Mouse (Mus musculus) urinary bladder, postnatal 10 days (tissue): ENCODE data around the gene Tepsin.

Source experiments
- DNase-seq: peaks from one replicate; pipeline ENCODE4 v3.0.0; 2022; ENCODE audit warnings: low spot score

Tepsin gene

DNA sequence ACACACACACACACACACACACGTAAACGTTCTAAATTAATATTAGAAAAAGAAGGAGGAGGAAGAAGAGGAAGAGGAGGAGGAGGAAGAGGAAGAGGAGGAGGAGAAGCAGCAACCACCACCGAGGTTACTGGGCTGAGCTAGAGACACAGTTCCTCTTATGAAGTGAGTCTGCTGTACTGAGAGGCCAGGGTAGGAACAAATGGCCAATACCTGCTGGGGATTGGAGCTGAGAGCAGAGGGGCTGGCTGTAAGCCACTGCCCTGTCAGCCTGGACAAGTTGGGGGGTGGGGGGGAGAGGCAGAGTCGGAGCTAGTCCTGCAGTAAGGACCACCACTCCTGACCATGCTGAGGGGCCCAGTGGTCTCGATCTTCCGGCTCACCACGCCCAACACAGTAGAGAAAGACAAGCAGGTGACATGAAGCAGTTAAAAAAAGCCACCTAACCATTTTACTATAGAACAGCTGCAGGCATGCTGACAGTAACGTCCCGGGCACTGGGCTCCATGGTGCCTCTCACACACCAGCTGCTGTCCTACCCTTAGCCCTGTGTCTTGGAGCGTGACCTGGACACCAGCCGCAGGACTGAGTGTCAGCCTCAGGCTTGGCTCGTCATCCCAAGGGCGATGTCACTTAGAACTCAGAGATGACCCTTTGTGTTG is 34.4 kb downstream of the Tepsin start:
- no peak for DNase-seq

DNA sequence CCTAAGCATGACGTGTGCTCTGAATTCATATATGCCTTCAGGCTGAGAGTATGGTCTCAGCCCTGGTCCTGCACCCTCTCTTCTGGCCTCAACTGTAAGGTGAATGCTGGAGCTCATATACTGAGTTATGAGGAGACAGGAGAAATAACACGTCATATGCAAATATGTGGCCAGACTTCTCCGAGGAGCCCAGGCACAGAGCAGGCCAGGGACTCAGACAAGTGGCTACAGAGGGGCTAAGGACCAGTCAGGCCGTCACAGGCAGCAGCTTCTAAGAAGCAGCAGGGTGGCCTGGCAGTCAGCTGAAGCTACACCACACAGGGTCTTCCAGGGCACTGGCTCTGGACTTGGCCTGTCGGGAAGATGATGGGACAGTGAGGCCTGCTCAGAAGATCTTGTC is 35.2 kb downstream of the Tepsin start:
- no peak for DNase-seq

DNA sequence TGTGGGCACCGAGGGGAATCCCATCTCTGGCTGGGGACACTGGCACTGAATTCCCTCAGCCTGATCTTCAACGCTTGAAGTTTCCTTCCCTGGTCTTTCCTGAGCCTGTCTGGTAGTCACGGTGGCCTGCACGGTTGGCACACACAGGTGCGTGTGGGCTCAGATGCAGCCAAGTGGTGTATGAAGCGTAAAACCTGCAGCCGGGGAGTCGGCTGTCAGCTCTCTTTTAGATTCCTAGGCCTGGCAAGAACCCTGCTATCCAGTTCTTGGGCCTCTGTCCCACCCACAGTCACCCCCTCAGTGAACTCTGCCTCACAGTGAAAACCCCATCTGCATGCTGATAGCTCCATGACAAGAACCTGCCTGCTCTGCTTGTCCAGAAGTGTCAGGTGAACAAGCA is 37.9 kb downstream of the Tepsin start:
- no peak for DNase-seq

DNA sequence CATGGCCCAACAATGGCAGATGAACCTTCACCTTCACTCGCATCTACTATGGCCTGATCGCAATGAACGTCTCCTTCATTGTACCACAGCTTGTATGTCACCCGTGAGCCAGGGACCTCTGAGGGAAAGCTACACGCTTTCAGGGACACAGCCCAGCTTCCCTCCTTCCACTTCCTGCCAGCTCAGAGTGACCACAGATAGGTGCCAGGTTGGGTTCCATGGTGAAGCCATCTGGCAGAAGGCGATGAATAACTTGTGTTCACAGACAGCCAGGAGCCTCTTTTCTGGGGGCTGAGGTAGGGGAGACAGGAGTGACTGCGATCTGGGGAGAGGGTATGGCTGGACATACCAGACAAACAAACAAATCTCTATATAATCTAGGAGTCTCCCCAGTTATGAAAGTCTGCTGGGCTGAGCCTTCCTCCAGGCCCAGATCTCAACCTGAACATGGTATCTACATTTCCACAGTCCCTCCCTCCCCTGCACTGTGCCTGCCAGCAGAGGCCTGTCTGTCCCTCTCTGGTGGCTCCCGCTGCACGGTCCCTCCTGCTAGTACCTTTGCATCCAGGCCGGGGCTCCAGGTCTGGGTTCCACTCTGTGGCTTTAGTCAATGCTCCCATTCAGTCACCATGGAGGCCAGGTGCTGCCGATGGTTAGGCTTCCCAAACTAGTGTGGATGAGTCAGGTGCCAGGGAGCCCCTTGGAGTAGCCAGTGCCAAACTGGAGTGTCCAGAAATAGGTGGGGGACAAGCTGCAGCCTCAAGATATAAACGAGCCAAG is 42.4 kb downstream of the Tepsin start:
- DNase-seq, result no peak

DNA sequence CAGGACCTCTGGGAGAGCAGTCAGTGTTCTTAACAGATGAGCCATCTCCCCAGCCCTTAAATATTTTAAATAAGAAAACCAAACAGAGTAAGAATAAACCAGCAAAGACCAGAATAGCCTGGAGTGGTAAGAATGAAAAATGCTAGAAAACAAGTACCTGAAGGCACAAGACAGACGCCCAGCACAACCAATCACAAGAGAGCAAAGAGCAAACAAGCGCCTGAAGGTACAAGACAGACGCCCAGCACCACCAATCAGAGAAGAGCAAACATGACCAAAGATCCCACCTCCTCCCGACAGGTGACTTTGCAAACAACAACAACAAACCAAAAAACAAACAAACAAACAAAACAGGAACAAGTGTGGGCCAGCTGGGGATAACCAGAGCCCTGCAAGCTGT is 44.7 kb downstream of the Tepsin start:
- no peak for DNase-seq

DNA sequence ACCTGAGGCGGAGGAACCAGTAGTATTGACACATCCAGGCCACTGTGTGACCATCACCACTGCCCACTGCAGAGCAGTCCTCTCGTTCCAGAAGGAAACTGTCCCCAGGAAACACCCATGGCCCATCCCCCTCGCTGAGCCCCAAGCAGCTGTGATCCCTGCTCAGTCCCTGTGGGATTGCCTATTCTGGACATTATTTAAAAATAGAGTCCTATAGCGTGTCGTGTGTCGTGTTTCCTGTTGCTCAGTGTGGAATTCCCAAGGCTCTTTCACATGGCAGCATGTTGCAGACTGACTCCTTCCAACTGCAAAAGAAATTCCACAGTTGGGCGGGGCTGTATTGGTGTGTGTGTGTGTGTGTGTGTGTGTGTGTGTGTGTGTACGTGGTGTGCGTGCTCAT is 46.3 kb downstream of the Tepsin start:
- no peak for DNase-seq

DNA sequence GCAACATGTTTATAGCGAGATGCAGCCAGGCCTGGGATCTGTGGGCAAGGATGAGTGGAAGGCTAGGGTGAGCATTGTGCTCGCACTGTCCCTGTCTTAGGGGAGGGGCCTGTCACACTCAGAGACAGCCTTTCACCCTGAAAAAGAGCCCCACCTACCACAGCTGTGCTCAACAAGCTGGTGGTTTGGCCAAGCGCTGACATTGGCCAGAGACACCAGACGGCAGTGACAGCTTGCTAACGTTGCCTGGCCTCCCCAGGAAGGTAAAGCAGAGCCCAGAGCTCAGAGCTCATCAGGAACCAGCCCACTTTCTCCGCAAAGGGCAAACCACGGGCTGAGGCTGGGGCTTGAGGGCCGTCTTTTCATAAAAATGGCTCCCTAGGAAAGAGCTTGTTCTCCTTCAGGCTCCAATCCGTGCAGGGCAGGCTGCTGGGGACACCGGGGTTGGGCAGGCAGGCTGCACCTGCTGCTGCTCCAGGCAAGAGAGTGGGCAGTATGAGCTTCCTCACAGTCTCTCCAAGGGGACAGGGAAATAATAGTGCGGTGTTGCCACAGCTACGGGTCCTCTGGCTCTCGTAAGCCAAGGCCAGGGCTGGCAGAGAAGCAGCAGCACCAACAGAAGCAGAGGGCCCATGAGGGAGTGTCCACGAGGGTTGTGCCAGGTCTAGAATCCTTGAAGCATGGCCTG is 47.3 kb downstream of the Tepsin start:
- DNase-seq, result no peak

DNA sequence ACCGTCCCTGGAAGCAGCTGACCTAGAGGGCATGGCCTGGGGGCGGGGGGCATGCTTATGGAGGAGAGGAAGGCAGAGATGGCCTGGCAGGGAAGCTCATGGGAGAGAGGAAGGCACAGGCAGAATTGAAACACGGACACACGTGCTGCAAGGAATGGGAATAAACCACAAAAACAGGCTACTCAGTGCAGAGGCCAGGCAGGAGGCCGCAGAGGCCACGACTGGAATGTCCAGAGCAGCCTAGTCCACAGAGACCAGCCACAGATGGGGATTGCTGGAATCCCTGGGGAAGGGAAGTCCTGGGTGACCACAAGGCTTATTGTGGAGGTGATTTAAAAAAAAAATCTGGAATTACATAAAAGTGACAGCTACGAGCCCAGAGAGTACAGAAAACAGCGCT is 49.5 kb downstream of the Tepsin start:
- DNase-seq, result no peak

DNA sequence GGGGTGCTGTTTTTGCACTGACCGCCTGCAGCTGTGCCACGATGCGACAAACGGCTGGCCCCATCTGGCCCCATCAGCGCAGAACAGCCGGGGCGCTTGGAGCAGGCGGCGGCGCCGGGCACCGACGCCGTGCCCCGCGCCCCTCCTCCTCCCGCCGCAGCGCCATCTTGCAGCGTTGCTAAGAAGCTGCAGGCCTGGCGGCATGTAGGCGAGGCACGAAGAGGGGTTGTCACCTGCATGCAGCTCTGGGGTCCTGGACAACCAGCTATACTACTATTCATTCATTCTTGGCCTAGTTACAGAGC is 50.3 kb downstream of the Tepsin start:
- no peak for DNase-seq

DNA sequence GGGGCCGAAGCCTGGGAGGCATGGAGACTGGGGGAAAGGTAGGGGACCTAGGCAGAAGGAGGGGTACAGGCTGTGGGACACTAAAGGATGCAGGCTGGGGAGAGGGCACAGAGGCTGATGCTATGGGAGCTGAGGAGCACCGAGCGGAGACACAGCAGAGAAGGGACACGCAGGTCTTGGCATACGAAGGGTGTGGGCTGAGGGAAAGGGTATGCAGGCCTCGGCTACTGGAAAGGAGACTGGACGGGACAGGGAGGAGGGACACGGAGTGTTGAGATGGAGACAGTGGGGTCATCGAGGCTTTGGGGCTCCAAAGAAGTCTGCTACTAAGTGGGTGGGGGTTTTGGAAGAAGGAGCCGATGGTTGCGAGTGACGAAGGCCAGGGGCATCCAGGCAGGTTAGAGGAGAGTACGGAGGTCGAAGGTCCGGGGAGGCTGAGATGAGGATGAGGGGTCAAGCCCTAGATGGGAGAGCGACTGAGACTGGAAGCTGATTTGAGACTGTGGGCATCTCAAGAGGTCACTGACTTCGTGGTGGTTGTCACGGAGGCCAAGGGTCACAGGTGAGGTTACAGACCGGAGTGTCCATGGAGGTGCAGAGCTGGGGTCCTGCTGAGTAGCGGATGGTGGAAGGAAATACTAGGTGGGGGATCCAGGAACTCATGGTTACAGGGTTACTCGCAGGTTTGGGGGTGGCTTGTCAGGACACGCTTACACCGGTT is 50.8 kb downstream of the Tepsin start:
- DNase-seq, result no peak

DNA sequence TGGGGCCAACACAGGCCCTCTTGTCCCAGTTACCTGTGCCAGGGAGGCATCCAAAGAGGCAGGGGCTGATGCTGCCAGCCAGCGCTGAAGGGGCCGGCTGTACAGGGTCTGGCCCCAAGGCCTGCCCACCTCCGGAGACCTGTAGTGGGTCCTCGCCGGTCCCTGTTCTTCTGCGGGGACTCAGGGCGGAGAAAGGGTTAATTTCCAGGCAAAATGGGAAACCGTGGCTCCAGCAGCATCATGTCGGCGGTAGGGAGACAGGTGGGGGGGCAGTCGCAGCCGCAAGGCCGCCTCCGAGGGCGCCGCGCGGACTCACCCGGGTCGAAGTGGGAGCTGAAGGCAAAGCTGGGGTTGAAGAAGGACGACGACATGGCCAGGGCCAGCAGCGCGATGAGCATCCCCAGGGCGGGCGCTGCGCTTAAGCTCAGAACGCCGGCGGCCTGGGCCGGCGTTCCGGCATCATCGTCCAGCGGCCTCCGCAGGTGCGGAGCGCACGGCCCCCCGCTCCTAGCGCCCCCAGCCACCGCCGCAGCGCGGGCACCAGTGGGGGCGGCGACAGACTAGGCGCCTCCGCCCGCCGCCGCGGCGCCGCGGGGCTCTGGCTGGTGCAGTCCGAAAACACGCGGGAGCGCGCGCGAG is 51.9 kb downstream of the Tepsin start, which contains the start of gene Aatk:
TSS of gene Aatk (minus strand) at position 615 of the 639 bp plus-strand sequence.
- DNase-seq, result no peak

DNA sequence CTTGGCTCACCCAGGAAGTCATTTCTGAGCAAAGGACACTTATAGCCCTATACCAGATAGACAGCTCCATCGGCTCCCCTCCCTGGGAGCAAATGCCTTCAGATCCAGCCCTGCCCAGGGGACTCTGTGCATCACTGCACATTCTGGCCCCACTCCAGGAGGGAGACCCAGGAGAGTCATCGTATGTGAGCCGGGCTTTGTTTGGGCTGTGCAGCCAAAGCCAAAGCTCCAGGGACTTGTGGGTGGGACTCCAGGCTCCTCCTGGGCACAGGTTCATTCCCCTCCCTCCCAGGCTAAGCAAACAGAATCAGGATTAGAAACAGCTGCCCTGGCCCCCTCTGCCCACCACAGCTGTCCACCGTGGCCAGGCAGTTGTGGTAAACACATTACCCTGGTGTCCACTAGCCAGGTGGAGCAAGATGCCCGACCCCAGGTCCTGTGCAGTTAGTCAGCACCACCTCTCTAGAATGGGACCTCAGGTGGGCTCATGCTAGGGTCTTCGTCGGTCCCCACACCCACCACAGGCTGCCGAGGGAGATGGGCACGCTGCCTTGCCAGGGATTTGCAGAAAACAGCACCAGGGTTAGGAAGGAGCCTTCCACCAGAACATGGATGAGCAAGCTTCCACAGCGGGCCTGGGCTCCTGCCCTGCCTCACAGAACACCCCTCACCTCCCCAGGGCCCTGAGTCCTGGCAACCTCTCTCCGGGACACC is 52.5 kb downstream of the Tepsin start:
- DNase-seq, result no peak

DNA sequence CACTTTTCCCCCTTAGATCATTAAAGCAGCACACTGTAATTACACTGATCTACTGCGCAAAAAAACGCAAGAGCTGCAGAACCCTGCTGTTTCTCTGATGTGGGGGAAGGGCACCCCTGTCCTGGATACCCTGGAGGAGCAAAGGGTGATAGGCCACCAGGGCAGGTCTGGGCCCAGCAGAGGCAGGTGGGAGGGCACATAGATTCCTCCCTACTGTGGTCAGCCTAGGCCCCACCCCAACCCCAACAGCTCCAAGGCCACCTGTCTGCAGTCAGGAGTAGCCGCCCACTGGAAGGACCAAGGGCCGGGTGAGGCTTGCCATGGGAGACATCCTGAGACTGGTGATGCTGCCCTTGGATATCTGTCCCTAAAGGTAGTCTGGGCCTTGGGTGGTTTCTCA is 53.2 kb downstream of the Tepsin start:
- DNase-seq, result no peak

DNA sequence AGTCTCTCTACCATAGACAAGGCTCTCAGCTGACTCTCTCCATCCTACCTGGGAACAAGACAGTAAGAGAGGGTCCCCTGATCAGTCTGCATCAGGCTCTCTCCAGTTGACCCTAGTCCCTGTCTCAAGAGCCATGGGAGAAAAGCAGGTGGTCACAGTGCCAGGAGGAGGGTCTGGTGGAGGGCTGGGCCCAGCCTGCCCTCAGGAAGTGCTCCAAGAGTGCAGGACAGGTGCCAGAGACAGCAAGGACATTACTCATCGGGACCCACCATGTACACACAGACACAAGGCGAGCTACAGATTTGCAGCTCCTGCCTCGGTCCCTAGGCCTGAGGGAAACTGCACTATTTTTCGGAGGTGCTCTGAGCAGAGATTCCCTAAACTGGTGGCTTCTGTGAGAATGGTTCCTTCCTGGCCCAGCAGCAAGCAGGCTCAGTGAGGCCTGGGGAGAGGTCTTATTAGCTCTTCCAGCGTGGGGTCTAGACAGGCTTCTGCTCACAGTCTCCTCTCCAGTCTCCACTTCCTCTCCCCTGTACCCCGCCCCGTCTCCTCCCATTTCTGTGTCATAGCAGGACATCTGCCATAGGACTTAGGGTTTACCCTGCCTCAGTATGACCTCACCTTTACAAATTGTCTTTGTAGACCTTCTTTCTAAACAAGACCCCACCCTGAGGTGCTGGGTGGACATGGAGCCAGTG is 56.2 kb downstream of the Tepsin start:
- DNase-seq, result no peak

DNA sequence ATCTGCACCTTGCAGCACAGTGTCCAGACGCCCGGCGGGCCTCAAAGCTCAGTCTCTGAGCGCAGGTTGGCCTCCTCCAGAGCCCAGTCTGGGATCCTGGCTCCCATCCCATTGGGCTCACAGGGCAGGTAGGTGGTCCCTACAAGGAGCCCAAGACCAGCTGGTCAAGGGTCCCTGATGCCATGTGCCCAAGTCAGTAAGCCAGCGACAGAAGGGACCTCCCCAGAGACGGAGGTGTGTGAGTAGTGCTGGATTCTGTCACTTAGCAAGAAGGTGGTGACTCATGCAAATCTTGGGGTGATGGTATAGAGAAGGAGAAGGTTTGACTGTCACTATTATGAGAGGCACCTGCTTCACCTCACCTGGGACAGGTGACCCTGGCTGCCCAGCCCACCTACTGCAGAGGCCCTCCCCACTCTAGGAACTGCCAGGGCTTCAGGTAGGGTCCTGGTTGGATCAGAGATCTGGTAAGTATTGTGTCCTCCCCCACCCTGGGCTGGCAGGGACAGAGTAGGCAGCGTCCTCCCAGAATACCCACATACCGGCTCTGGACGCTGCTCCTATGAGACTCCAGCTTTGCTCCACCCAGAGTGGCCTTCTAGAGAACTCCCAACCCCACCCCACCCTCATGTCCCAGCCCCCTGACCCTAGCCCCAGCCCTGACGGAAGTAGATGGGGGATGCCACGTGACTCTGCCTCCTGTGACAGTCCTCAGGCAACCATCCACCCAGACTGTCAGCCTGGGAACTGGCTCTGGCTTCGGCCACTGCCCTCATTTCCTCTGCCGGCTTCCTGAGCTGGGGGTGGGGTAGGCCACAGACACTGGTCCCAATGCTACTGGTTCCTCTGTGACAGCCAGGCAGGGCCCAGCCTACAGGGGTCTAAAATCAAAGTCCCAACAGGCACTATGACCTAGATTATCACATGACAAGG is 57.1 kb downstream of the Tepsin start:
- no peak for DNase-seq
